Mouse (Mus musculus) urinary bladder, postnatal 10 days (tissue): ENCODE measurements around the gene Qars.
A peak's percentile ranks its signal among the peaks of the same experiment; 100 is the strongest.

Source experiments
- DNase-seq: peaks from one replicate; pipeline ENCODE4 v3.0.0; 2022; ENCODE audit warnings: low spot score

The Qars gene

GRCm38 (mm10) chr9:108507619-108508434, at the start of gene Qars:
TSS of gene Qars (plus strand) at chr9:108507706.
- peak; percentile 65 for DNase-seq

DNA sequence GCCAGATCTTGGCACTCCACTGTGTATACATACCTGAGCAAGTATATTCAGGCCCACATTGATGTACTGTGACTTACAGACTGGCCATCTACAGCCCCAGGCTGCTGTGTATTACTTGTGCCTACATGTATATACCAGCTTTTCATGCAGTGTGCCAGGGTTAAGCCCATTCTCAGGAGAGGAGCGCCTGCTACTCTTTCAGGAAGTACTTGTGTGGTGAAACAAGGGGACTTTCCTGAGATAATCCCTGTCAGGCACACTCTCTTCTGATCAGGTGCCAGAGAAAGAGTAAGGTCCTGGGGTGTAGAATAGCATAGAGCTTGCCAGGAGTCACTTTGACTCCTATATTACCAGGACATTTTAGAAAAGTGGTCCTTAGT, 47.6 kb upstream of the Qars start:
- no peak for DNase-seq

DNA sequence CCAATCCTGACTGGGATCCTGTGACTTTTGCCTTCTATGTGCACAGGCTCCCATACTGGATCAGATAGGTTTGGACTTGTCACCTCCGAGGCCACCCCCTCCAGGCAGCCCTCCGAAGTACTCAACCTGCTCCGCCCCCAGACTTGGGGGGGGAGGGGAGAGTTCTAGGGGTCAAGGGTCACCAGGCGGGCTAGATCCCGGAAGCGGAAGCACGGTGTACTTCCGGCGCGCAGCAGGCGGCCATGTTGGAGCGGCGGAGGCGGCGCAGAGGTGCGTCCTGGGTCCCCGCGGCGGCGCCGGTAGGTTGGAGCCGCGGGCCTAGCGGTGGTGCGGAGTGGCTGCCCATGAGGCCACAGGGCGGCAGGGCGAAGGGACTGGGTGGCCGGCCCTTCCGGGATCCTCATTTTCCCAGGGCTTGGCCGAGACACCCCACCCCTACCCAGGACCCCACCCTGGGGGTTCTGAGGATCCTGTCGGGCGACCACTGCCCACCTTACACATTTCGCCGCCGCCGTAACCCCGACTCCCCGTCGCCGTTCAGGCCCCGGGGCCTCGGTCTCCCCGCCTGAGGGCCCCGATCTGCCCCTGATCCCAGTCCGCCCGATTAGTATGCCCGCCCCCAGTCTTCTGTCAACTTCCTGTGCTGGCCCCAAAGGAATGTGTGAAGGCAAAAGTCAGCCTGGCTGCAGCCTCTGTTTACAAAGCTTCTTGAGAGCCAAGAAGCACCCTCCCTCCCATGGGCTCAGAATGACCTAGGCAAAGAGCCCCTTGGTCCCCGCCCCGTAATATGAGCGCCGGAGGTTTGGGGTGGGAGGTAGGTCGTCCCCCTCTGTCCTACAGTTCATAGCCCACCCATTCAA, 47.0 kb upstream of the Qars start, which contains the start of gene Ccdc71:
Gene Ccdc71 (plus strand): TSS at position 209 of the 860 bp plus-strand sequence.
- peak; percentile 51 for DNase-seq

DNA sequence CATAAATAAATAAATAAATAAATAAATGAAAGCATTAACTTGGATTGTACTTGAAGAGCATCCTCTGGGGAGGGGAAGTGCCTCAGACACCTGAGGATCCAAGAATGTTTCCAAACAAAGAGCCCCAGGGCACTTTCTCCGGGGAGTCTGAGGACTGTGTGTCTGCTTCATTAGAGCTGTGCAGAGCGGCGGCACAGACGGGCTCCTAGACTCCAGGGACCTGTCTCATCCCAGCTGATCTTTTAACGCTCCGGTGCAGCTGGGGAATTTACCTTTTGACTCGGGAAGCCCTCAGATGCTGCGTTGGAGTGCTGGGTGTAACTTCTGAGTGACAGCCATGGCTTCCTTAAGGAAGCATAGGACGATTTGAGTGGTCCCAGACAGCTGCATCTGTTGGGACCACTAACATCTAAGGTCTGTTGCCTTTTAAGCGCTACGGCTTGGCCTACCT, 46.3 kb upstream of the Qars start, which contains the start of gene Klhdc8b:
Gene Klhdc8b (minus strand): TSS at position 401 of the 451 bp plus-strand sequence.
- no peak for DNase-seq

- DNase-seq, result no peak
Observed at GRCm38 (mm10) chr9:108461675-108462074, 45.8 kb upstream of the Qars start.

GRCm38 (mm10) chr9:108462192-108462591, 45.3 kb upstream of the Qars start:
- no peak for DNase-seq

DNA sequence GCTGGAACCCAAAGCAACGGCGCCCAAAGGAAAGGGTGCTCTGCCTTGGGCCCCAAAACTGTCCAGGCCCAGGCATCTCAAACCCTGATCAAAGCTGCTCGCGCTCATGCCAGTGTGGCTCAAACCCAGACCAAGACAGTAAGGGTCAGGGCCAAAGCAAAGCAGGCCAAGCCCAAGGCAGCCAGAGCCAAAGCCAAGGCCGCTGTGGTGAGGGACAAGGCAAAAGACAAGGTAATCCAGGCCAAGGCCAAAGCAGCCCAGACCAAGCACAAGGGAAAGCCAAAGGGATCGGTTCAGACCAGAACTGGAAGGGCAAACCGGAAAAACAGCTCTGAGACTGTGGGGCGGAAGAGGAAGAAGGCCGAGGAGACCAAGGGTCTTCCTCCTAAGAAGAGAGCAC, 43.8 kb upstream of the Qars start:
- DNase-seq, result no peak

- no peak for DNase-seq
Observed at GRCm38 (mm10) chr9:108466219-108466618, 41.3 kb upstream of the Qars start.

GRCm38 (mm10) chr9:108469430-108469829, 38.1 kb upstream of the Qars start:
- DNase-seq, result no peak

DNA sequence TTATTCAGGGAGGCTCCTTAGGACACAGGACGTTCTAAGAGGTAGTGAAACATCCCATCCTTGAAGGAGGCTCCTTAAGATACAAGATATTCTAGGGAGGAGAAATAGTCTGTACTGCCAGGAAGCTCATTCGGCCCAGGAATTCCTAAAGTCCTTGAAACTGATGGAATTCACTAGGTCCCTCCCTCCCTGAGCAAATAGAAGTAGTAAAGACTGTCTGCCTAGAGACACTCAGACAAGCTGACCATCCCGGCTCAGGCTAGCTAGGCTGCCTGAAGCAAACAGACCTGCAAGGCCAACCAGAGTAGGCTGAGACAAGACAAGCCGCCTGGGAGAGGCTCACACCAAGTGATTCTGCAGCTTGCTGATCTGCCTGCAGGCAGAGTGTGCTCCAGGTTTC, 37.7 kb upstream of the Qars start:
- DNase-seq, result no peak

GRCm38 (mm10) chr9:108474528-108474927, 33.0 kb upstream of the Qars start:
- DNase-seq, result no peak

- no peak for DNase-seq
Observed at GRCm38 (mm10) chr9:108478638-108479156, 28.8 kb upstream of the Qars start.

- DNase-seq, result no peak
Observed at GRCm38 (mm10) chr9:108479241-108479640, 28.3 kb upstream of the Qars start.

DNA sequence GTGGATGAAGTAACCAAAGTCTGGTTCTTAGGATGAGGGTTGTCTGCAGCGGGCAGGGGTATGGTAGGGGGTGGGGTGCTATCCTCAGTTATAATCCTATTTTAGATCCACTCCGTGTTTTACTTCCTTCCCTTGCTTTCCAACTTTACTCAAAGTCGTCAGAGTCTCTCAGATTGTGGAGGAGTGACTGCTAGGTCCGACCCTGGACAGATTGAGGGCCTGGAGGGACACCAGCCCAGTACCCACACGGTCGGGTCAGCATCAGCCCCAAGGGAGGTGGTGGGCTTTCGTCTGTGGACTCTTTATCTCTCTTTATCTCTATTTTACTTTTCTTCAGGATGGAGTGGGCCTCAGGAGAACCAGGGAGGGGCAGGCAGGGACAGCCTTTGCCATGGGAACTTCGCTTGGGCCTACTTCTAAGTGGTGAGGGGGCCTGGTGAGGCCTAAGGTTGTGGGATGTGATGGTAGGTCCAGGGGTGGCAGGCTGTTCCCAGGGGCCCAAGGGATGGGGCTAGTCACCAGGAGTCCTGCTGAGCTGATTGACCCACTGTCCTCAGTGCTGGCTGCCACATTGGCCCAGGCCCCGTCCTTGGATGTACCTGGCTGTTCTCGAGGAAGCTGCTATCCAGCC, 27.7 kb upstream of the Qars start, which contains the start of gene Lamb2:
Gene Lamb2 (plus strand): TSS at position 16 of the 631 bp plus-strand sequence.
- DNase-seq, result no peak

- DNase-seq, result no peak
Observed at GRCm38 (mm10) chr9:108480813-108481519, 26.5 kb upstream of the Qars start.

GRCm38 (mm10) chr9:108481520-108482210, 25.8 kb upstream of the Qars start:
- DNase-seq, result no peak

DNA sequence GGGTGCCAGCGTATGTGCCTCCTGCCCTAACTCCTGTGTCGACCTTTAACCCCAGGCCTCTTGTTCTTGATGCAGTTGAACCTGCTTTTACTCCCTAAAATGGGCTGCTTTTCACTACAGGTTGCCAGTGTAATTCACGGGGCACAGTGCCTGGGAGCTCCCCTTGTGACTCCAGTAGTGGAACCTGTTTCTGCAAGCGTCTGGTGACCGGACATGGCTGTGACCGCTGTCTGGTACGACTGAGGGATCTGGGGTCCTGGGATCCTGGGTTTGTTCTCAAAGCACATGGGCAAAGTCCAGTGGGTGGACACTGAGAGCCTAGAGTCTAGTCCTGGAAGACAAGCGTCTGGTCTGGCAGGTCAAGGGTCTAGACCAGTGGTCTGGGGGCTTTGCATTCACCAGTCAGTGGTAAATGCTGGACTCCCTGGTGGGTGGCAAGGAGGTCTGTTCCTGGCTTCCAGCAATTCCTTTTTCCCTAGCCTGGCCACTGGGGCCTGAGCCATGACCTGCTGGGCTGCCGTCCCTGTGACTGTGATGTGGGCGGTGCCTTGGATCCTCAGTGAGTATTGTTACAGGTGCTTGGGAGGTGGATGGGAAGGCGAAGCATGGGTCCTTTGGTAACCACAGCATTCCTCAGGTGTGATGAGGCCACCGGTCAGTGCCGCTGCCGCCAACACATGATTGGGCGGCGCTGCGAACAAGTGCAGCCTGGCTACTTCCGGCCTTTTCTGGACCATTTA, 24.3 kb upstream of the Qars start:
- no peak for DNase-seq

DNA sequence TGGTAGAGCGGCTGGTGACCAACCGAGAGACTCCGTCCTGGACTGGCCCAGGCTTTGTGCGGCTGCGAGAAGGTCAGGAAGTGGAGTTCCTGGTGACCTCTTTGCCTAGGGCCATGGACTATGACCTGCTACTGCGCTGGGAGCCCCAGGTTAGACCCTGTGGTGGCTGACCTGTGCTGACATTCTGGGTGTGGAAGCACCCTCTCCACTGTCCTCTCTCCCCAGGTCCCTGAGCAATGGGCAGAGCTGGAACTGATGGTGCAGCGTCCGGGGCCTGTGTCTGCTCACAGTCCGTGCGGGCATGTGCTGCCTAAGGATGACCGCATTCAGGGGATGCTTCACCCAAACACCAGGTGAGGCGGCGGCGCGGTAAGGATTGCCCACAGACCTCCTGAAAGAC, 23.5 kb upstream of the Qars start:
- DNase-seq, result no peak

GRCm38 (mm10) chr9:108485301-108485875, 22.1 kb upstream of the Qars start:
- DNase-seq, result no peak
